Mouse (Mus musculus) splenic B cell, adult 2 months (primary cell): Measurements from ENCODE around the gene Smndc1.

ENCODE experiments used
- DNase-seq: peaks from one replicate; pipeline ENCODE4 v3.0.0-alpha.2; 2011; ENCODE audit warnings: low read depth, low spot score
- H3K27me3 ChIP-seq: 2 replicates; pipeline ENCODE4 v1.6.1; 2012; ENCODE audit warnings: mild to moderate bottlenecking, low read length, moderate library complexity, mixed read lengths; ENCODE audit not compliant: control insufficient read depth, poor library complexity, insufficient read depth, severe bottlenecking
- H3K36me3 ChIP-seq: 2 replicates; pipeline ENCODE4 v1.6.1; 2012; ENCODE audit warnings: mild to moderate bottlenecking, low read length, moderate library complexity, mixed read lengths; ENCODE audit not compliant: control insufficient read depth, poor library complexity, insufficient read depth, severe bottlenecking

The Smndc1 gene

GRCm38 (mm10) chr19:53390495-53391007, at the start of gene Smndc1:
TSS of gene Smndc1 (minus strand) at chr19:53390578.
- Histone ChIP-seq H3K27me3 (no peaks in the 10 kb centered on the region), H3K36me3 (0 out of 2 replicates have a peak, but pooled peaks cover 4% of the 10 kb centered on the region)
- peak; percentile 100 for DNase-seq

- Histone ChIP-seq H3K27me3 (no peaks in the 10 kb centered on the region), H3K36me3 (no peaks in the 10 kb centered on the region)
- DNase-seq = no peak
These were observed 49.0 kb upstream of the Smndc1 start for GRCm38 (mm10) chr19:53439340-53439739.

GRCm38 (mm10) chr19:53437991-53438390, 47.6 kb upstream of the Smndc1 start:
- no peak for DNase-seq
- no peaks in the 10 kb centered on the region for H3K27me3 ChIP-seq
- no peaks in the 10 kb centered on the region for H3K36me3 ChIP-seq

DNA sequence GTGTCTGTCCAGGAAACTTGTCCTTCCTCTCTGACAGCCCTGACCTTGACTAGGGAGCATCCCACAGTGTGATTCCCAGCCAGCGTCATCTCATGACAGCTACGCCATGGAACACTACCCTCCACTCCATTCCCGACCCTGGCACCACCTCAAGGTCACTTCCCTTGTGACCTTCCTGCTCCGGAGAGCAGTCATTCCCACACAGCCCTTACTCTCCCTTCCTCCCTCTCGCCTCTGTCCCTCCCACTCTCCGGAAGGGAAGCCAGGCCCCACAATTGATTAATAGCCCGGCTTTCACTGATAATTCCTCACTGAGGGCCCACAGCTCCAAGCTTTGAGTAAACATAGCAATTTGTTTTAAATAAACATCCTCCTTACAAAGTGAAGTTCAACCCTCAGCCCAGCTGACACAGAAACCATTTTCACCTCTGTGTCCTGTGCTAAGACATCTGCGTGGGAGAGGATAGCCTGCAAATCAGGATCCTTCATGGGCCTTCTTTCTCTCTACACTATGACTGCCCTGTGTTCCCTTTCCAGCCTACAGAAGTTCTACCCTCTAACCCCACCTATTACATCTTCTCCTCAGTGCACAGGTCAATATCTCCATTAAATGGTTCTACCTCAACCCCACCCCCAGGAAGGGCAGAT, 47.1 kb upstream of the Smndc1 start:
- Histone ChIP-seq H3K27me3 (no peaks in the 10 kb centered on the region), H3K36me3 (no peaks in the 10 kb centered on the region)

GRCm38 (mm10) chr19:53433949-53434689, 43.7 kb upstream of the Smndc1 start:
- Histone ChIP-seq H3K27me3 (no peaks in the 10 kb centered on the region), H3K36me3 (no peaks in the 10 kb centered on the region)
- DNase-seq = peak; percentile 85

More for the DNA sequence above, 47.1 kb upstream of the Smndc1 start:
- DNase-seq = no peak

DNA sequence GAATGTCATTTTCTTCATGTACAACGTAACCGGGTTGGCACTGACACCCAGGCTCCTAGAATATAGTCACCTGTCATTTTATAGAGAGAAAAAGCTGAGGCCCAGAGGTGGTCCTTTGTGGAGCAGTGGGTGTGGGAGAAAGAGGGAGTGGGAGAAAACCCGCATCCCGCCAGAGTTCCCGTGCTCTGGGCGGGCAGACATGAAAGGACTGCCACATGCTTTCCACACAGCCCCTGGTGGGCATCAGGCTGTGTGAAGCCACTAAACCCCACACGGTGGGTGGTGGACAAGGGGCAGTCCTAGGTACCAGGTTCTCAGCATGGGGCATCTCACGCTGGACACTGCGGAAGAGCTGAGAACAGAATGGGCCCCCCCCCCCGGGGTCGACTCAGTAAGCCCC, 40.6 kb upstream of the Smndc1 start:
- Histone ChIP-seq H3K27me3 (no peaks in the 10 kb centered on the region), H3K36me3 (no peaks in the 10 kb centered on the region)
- DNase-seq = no peak

- Histone ChIP-seq H3K36me3 (no peaks in the 10 kb centered on the region), H3K27me3 (no peaks in the 10 kb centered on the region)
- DNase-seq = no peak
These were observed 40.0 kb upstream of the Smndc1 start for GRCm38 (mm10) chr19:53430356-53430755.

GRCm38 (mm10) chr19:53427817-53428216, 37.4 kb upstream of the Smndc1 start:
- Histone ChIP-seq H3K36me3 (no peaks in the 10 kb centered on the region), H3K27me3 (no peaks in the 10 kb centered on the region)
- no peak for DNase-seq

GRCm38 (mm10) chr19:53427346-53427745, 37.0 kb upstream of the Smndc1 start:
- Histone ChIP-seq H3K27me3 (no peaks in the 10 kb centered on the region), H3K36me3 (no peaks in the 10 kb centered on the region)
- DNase-seq = no peak

GRCm38 (mm10) chr19:53425824-53426223, 35.4 kb upstream of the Smndc1 start:
- no peaks in the 10 kb centered on the region for H3K27me3 ChIP-seq
- peak; percentile 64 for DNase-seq
- no peaks in the 10 kb centered on the region for H3K36me3 ChIP-seq

GRCm38 (mm10) chr19:53424629-53425028, 34.3 kb upstream of the Smndc1 start:
- peak; percentile 98 for DNase-seq
- Histone ChIP-seq H3K36me3 (no peaks in the 10 kb centered on the region), H3K27me3 (no peaks in the 10 kb centered on the region)

DNA sequence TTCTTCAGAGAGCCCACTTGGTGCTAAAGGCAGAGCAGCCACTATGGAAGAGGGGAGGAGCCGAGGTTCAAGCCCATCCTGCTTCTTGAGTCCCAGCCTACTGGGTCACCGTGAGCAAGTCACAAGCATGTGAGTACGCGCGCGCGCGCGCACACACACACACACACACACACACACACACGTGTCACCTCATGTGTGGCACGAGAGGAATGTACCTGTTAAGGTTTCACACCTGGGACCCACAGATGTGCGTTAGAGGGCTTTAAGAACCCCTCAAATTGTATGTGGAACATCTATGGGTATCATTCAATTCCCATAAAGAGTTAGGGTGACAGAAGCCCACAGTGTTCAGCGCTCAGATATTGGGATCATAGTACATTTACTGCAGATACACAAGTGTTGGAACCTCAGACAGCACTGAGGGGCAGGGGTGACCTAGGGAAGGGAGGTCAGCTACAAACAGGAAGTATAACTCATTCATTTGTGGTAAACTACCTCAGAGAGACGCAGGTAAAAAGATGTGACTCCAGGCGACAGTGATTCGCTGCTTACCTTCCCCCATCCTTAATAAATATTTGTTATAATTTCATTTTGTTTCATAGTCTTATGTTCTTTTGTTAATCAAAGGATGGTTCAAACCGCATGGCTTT, 33.6 kb upstream of the Smndc1 start:
- peak; percentile 91 for DNase-seq
- no peaks in the 10 kb centered on the region for H3K27me3 ChIP-seq
- no peaks in the 10 kb centered on the region for H3K36me3 ChIP-seq

- no peaks in the 10 kb centered on the region for H3K36me3 ChIP-seq
- no peaks in the 10 kb centered on the region for H3K27me3 ChIP-seq
- peak; percentile 95 for DNase-seq
These were observed 33.0 kb upstream of the Smndc1 start for GRCm38 (mm10) chr19:53423341-53423753.

DNA sequence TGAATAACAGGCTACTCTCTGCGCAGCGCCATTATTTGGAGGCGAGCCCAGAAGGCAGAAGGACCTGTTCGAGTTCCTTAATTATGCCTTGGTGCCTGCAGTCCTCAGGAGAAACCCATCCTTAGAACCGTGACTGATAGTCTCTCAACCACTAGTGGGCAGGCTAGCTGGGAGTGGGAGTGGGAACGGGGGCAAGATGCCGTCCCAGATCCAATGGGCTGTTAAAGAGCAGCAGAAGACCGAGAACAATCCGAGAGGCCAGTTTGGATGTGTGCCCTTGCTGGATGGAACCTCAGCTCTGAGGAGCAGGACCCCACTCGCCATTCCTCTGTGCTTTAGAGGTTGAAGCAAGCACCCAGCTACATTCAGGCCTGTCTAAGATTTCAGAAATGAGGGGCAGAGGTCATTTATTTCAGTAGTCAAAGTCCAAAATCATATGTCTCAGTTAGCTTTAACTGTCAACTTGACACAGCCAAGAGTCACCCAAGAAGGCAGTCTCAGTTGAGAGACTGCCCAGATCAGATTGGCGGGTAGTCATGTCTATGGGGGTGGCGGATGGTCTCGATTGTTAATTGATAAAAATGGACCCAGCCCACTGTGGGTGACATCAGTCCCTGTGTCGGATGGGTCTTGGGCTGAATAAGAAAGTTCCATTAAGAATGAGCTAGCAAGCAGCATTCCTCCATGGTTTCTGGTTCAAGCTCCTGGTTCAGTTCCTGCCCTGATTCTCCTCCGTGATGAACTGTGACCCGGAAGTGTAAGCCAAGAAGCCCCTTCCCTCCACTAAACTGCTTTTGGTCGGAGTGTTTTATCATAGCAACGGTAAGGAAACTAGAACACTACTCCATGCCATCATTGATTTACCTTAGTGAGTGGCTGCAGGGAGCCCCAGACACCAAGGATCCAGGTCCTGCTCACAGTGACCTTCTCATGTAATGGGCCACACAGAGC, 32.3 kb upstream of the Smndc1 start:
- no peaks in the 10 kb centered on the region for H3K36me3 ChIP-seq
- no peaks in the 10 kb centered on the region for H3K27me3 ChIP-seq
- DNase-seq = peak; percentile 33
